Mouse (Mus musculus) liver, embryonic 13.5 days (tissue): ENCODE results near the gene Vmn1r10. TPM values are rescaled to one million over a fixed set of nuclear protein-coding genes. Genes with fewer than 3 reads are reported as not detected.

Source experiments
- ATAC-seq: fragments of 200-750 bp; cut with Nextera tagmentation; 2 replicates; pipeline ENCODE4 v1.8.0; 2017; ENCODE audit warnings: low read depth, mild to moderate bottlenecking, moderate number of reproducible peaks, moderate library complexity
- DNase-seq: peaks from one replicate; pipeline ENCODE4 v3.0.0; 2022
- H3K27ac ChIP-seq: fragments of 300-500 bp; sonication (generic); 2 replicates; pipeline ENCODE4 v1.5.1; 2015; ENCODE audit warnings: moderate library complexity, mild to moderate bottlenecking, inconsistent platforms
- H3K27me3 ChIP-seq: fragments of 300-500 bp; sonication (generic); 2 replicates; pipeline ENCODE4 v1.6.1; 2015; ENCODE audit warnings: mild to moderate bottlenecking, inconsistent platforms
- H3K36me3 ChIP-seq: fragments of 300-500 bp; sonication (generic); 2 replicates; pipeline ENCODE4 v1.6.1; 2015; ENCODE audit warnings: mild to moderate bottlenecking, inconsistent platforms
- H3K4me1 ChIP-seq: fragments of 300-500 bp; sonication (generic); replicated peaks from 2 replicates; pipeline ENCODE4 v1.6.1; 2015; ENCODE audit warnings: inconsistent platforms
- H3K4me2 ChIP-seq: fragments of 300-500 bp; sonication (generic); 2 replicates; pipeline ENCODE4 v1.6.1; 2015; ENCODE audit warnings: inconsistent platforms, mild to moderate bottlenecking, moderate library complexity
- H3K4me3 ChIP-seq: fragments of 300-500 bp; sonication (generic); replicated peaks from 2 replicates; pipeline ENCODE4 v1.5.1; 2015; ENCODE audit warnings: mild to moderate bottlenecking, inconsistent platforms
- H3K9ac ChIP-seq: fragments of 300-500 bp; sonication (generic); 2 replicates; pipeline ENCODE4 v1.6.1; 2015; ENCODE audit warnings: mild to moderate bottlenecking, inconsistent platforms
- H3K9me3 ChIP-seq: fragments of 300-500 bp; sonication (generic); replicated peaks from 2 replicates; pipeline ENCODE4 v1.6.1; 2016; ENCODE audit warnings: inconsistent platforms
- WGBS: fragments of 180-500 bp; shearing (Covaris S2); methylation state at CpG from one replicate; pipeline ENCODE4 v1.1.7; 2015; ENCODE audit not compliant: insufficient replicate concordance; 5-methylcytosine and 5-hydroxymethylcytosine counted together
- polyA plus RNA-seq: library from polyadenylated mRNA; unstranded; fragments of >200 nt; fragmentation: Nextera tagmentation; extraction: Ambion mirVana; gene quantifications from 2 replicates; pipeline ENCODE4 v1.2.1, GENCODE M21; 2015

Gene Vmn1r10
- polyA plus RNA-seq, result not detected in 2 replicates

- 59% methylated on average over 3 of the region's 3 CpGs for WGBS
- Histone ChIP-seq H3K9ac (no peak within 1 kb of the TSS), H3K36me3 (no peaks in the 10 kb centered on the region), H3K27ac (no peak within 1 kb of the TSS), H3K4me3 (no peak within 1 kb of the TSS), H3K9me3 (no peaks in the 10 kb centered on the region), H3K4me2 (no peak within 1 kb of the TSS), H3K4me1 (no peaks in the 10 kb centered on the region), H3K27me3 (no peaks in the 10 kb centered on the region)
- ATAC-seq (no peak), DNase-seq (no peak)
Observed at GRCm38 (mm10) chr6:57109154-57109553, at the start of gene Vmn1r10. Gene Vmn1r10, plus strand, starts transcription at chr6:57109454.

DNA sequence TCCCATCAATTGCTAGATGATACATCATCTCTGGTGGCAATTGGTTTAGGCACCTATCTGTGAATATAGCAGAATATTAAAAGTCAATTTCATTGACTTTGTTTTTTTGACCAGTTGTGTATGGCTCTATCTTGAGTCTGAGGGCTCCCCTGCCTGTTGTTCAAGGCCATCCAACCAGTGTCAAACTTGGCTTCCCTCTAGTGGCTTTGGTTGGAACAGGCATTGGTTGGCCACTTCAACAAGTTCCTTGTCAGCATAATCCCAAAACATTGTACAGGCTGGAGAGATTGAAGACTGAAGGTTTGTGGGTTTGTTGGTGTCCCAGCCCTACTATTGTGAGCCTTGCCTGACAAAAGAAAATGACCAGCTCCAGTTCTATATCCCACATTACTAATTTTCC lies 45.5 kb upstream of the Vmn1r10 start:
- Histone ChIP-seq H3K9me3 (no peaks in the 10 kb centered on the region), H3K36me3 (no peaks in the 10 kb centered on the region), H3K4me1 (no peaks in the 10 kb centered on the region), H3K4me3 (no peak overlapping the region), H3K4me2 (no peak overlapping the region), H3K27me3 (no peaks in the 10 kb centered on the region), H3K27ac (no peak overlapping the region), H3K9ac (no peak overlapping the region)
- ATAC-seq (no peak), DNase-seq (no peak)

GRCm38 (mm10) chr6:57066487-57066886 lies 42.8 kb upstream of the Vmn1r10 start, which contains the start of gene Vmn1r9:
Gene Vmn1r9, plus strand, starts transcription at chr6:57066787.
- DNase-seq (no peak), ATAC-seq (no peak)
- 56% methylated on average over 2 of the region's 2 CpGs for WGBS

DNA sequence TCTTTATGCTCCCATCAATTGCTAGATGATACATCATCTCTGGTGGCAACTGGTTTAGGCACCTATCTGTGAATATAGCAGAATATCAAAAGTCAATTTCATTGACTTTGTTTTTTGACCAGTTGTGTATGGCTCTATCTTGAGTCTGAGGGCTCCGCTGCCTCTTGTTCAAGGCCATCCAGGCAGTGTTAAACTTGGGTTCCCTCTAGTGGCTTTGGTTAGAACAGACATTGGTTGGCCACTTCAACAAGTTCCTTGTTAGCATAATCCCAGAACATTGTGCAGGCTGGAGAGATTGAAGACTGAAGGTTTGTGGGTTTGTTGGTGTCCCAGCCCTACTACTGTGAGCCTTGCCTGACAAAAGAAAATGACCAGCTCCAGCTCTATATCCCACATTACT lies 2.9 kb upstream of the Vmn1r10 start:
- H3K4me3 ChIP-seq, result no peak overlapping the region
- H3K4me2 ChIP-seq, result no peak overlapping the region
- no peaks in the 10 kb centered on the region for H3K4me1 ChIP-seq
- H3K27me3 ChIP-seq, result no peaks in the 10 kb centered on the region
- DNase-seq, result no peak
- no peak for ATAC-seq
- H3K9me3 ChIP-seq, result no peaks in the 10 kb centered on the region
- 57% methylated on average over 1 of the region's 1 CpGs for WGBS
- H3K9ac ChIP-seq, result no peak overlapping the region
- H3K36me3 ChIP-seq, result no peaks in the 10 kb centered on the region
- H3K27ac ChIP-seq, result no peak overlapping the region

More at GRCm38 (mm10) chr6:57066487-57066886, 42.8 kb upstream of the Vmn1r10 start, which contains the start of gene Vmn1r9:
- H3K36me3 ChIP-seq, result no peaks in the 10 kb centered on the region
- H3K27me3 ChIP-seq, result no peaks in the 10 kb centered on the region
- no peak within 1 kb of the TSS for H3K9ac ChIP-seq
- no peaks in the 10 kb centered on the region for H3K4me1 ChIP-seq
- no peak within 1 kb of the TSS for H3K4me3 ChIP-seq
- H3K27ac ChIP-seq, result no peak within 1 kb of the TSS
- H3K9me3 ChIP-seq, result no peaks in the 10 kb centered on the region
- H3K4me2 ChIP-seq, result no peak within 1 kb of the TSS

GRCm38 (mm10) chr6:57133155-57133554 lies 23.9 kb downstream of the Vmn1r10 start, which contains the start of gene Vmn1r11:
Gene Vmn1r11, plus strand, starts transcription at chr6:57133455.
- H3K4me2 ChIP-seq, result no peak within 1 kb of the TSS
- H3K27me3 ChIP-seq, result no peaks in the 10 kb centered on the region
- H3K9ac ChIP-seq, result no peak within 1 kb of the TSS
- H3K4me3 ChIP-seq, result no peak within 1 kb of the TSS
- H3K4me1 ChIP-seq, result no peaks in the 10 kb centered on the region
- no peaks in the 10 kb centered on the region for H3K36me3 ChIP-seq
- 62% methylated on average over 1 of the region's 1 CpGs for WGBS
- DNase-seq (no peak), ATAC-seq (no peak)
- no peaks in the 10 kb centered on the region for H3K9me3 ChIP-seq
- H3K27ac ChIP-seq, result no peak within 1 kb of the TSS

DNA sequence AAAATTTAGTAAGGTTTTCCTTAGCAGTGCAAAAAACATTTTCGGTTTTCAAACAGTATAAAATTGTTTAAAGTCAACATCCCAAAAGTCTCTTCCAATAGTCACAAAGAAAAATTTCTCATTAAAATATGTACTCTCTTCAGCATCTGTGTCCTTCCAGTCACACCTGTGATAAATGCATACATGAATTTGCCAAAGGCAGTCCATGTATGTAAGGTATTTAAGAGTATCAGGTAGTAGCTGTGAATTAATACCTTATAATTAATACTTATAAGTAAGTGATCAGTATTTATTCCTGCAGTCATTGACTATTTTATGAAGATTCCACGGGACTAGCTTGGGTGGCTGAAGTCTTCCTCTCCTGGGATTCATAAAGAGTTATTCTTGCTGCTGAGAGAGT lies 47.4 kb downstream of the Vmn1r10 start, which contains the start of gene Vmn1r12:
Gene Vmn1r12, plus strand, starts transcription at position 301 of the 400 bp plus-strand sequence.
- no peak for DNase-seq
- Histone ChIP-seq H3K9ac (no peak within 1 kb of the TSS), H3K27ac (no peak within 1 kb of the TSS), H3K4me2 (no peak within 1 kb of the TSS), H3K36me3 (no peaks in the 10 kb centered on the region), H3K4me3 (no peak within 1 kb of the TSS), H3K9me3 (no peaks in the 10 kb centered on the region), H3K4me1 (no peaks in the 10 kb centered on the region), H3K27me3 (no peaks in the 10 kb centered on the region)
- ATAC-seq, result no peak
- 54% methylated on average over 2 of the region's 2 CpGs for WGBS

Other genes with a start within 250 kb of the Vmn1r10 start
- 244 and 274 TPM in 2 replicates for gene Nt5c3, start 185.5 kb upstream of the Vmn1r10 start, polyA plus RNA-seq
- gene Vmn1r4, start 185.4 kb upstream of the Vmn1r10 start, polyA plus RNA-seq, result 0.15 and 0.19 TPM in 2 replicates
- gene Vmn1r5, start 139.2 kb upstream of the Vmn1r10 start, polyA plus RNA-seq, result not detected in 2 replicates
- not detected in 2 replicates for gene Vmn1r6, start 112.2 kb upstream of the Vmn1r10 start, polyA plus RNA-seq
- gene Vmn1r7, start 84.1 kb upstream of the Vmn1r10 start, polyA plus RNA-seq, result not detected in 2 replicates
- gene Vmn1r8, start 77.2 kb upstream of the Vmn1r10 start, polyA plus RNA-seq, result not detected in 2 replicates
- gene Vmn1r9, start 42.7 kb upstream of the Vmn1r10 start, polyA plus RNA-seq, result not detected in 2 replicates
- not detected in 2 replicates for gene Vmn1r11, start 24.0 kb downstream of the Vmn1r10 start, polyA plus RNA-seq
- not detected in 2 replicates for gene Vmn1r12, start 47.5 kb downstream of the Vmn1r10 start, polyA plus RNA-seq
- not detected in 2 replicates for gene Vmn1r13, start 93.8 kb downstream of the Vmn1r10 start, polyA plus RNA-seq
- not detected in 2 replicates for gene Vmn1r14, start 122.2 kb downstream of the Vmn1r10 start, polyA plus RNA-seq
- gene Vmn1r15, start 148.5 kb downstream of the Vmn1r10 start, polyA plus RNA-seq, result not detected in 2 replicates
- gene Vmn1r16, start 220.0 kb downstream of the Vmn1r10 start, polyA plus RNA-seq, result not detected in 2 replicates